Mouse (Mus musculus) forebrain, embryonic 16.5 days (tissue): ENCODE measurements at regions not wholly inside any gene's neighbourhood (a gene's known extent, or its start where the extent isn't known, plus 50 kb on each side); places are given as distances from the start of the nearest gene placed in this dataset.
"Not testable (repeated sequence)": the region's sequence is repeated elsewhere in the genome, so short reads cannot be mapped to it uniquely, and the experiment has no call there.

Source experiments
- ATAC-seq: fragments of 200-750 bp; cut with Nextera tagmentation; 2 replicates; pipeline ENCODE4 v1.8.0; 2017; ENCODE audit warnings: mild to moderate bottlenecking, moderate library complexity
- H3K27ac ChIP-seq: fragments of 300-500 bp; sonication (generic); 2 replicates; pipeline ENCODE4 v1.5.1; 2014; ENCODE audit warnings: low read length, control low read depth
- H3K27me3 ChIP-seq: fragments of 300-500 bp; sonication (generic); replicated peaks from 2 replicates; pipeline ENCODE4 v1.6.1; 2014; ENCODE audit warnings: low read length; ENCODE audit not compliant: control insufficient read depth, insufficient read depth
- H3K36me3 ChIP-seq: fragments of 300-500 bp; sonication (generic); 2 replicates; pipeline ENCODE4 v1.6.1; 2014; ENCODE audit not compliant: control insufficient read depth, insufficient read depth
- H3K4me1 ChIP-seq: fragments of 300-500 bp; sonication (generic); replicated peaks from 2 replicates; pipeline ENCODE4 v1.6.1; 2014; ENCODE audit warnings: low read length; ENCODE audit not compliant: control insufficient read depth, insufficient read depth
- H3K4me2 ChIP-seq: fragments of 300-500 bp; sonication (generic); 2 replicates; pipeline ENCODE4 v1.6.1; 2014; ENCODE audit warnings: mild to moderate bottlenecking, low read length, control low read depth
- H3K4me3 ChIP-seq: fragments of 300-500 bp; sonication (generic); replicated peaks from 2 replicates; pipeline ENCODE4 v1.5.1; 2014; ENCODE audit warnings: mild to moderate bottlenecking, low read length, control low read depth
- H3K9ac ChIP-seq: fragments of 300-500 bp; sonication (generic); replicated peaks from 2 replicates; pipeline ENCODE4 v1.6.1; 2014; ENCODE audit warnings: low read depth, low read length, control low read depth
- H3K9me3 ChIP-seq: fragments of 300-500 bp; sonication (generic); 2 replicates; pipeline ENCODE4 v1.6.1; 2016; ENCODE audit warnings: low read length; ENCODE audit not compliant: control insufficient read depth
- WGBS: fragments of 180-500 bp; shearing (Covaris S2); extraction: QIAGEN DNeasy Blood & Tissue Kit; methylation state at CpG from one replicate; pipeline ENCODE4 v1.1.7; 2014; 5-methylcytosine and 5-hydroxymethylcytosine counted together

DNA sequence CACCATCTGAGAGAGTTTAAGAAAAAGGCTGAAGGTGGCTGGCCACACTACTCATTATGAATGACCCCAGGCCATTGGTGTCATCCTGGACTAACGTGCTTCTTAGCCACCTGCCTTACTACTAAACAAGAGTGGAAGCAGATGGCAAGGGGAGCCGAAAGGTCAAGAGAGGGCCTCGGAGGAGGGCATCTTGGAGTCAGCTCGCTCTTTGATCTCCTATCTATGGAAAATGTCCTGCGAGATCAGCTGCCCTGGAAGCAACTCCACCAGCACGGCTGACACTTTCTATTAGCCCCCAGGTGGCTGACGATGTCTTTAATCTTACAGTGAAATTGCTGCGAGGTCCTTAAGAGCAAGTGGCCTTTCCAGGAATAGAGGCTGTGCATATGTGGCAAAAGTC lies 179.3 kb downstream of the Csl start:
- peaks cover 6% of the 10 kb centered on the region for H3K4me1 ChIP-seq
- H3K4me3 ChIP-seq = no peak overlapping the region
- no peak overlapping the region for H3K27ac ChIP-seq
- ATAC-seq = no peak
- H3K4me2 ChIP-seq = no peak overlapping the region
- no peaks in the 10 kb centered on the region; the same call in 1 of the 2 replicates for H3K27me3 ChIP-seq
- no peaks in the 10 kb centered on the region for H3K9me3 ChIP-seq
- no peaks in the 10 kb centered on the region for H3K36me3 ChIP-seq
- whole genome bisulfite sequencing = 70% methylated on average over 8 of the region's 8 CpGs
- H3K9ac ChIP-seq = no peak overlapping the region

DNA sequence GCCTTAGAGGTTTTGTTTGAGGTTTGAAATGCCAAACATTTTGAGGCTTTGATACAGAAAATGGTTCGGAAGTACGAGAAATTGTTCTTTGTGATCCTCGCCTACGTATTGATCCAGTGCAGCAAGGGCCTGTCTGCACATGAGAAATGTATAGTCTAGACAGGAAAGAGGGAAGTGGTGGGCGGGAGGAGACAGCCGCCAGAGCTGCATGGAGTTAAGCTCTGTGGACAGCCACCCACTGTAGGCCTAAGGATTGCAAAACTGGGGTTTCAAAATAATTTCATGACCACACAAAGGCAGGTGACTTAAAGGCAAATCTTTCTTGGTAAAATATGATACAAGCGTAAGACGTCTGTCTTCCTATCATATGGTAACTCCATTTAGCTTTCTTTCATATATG lies 178.4 kb downstream of the Csl start:
- Histone ChIP-seq H3K27me3 (no peaks in the 10 kb centered on the region; the same call in 1 of the 2 replicates), H3K4me1 (peaks cover 4% of the 10 kb centered on the region; the same call in 1 of the 2 replicates), H3K27ac (no peak overlapping the region), H3K9ac (no peak overlapping the region), H3K36me3 (no peaks in the 10 kb centered on the region), H3K9me3 (no peaks in the 10 kb centered on the region), H3K4me3 (no peak overlapping the region), H3K4me2 (no peak overlapping the region)
- ATAC-seq = no peak
- WGBS = 93% methylated on average over 8 of the region's 8 CpGs

DNA sequence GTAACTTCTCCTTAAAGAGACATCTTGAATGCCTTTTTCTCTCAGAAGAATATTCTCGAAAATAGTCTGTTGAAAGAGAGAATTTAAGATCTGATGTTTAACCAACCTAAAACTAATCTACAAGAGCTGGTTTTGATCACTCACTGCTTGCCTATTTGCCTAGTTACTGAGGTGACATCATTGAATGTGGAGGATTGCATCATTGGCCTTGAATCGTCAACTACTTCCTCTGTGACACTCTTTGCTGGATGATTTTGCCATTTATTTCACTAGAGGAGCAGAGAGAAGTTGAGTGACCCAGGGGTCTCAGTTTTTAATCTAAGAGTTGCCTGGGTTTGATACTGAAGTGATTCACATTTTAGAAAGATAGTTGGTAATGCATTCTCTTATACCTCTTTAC lies 174.6 kb downstream of the Csl start:
- Histone ChIP-seq H3K9me3 (no peaks in the 10 kb centered on the region), H3K27ac (no peak overlapping the region), H3K4me3 (no peak overlapping the region), H3K4me2 (no peak overlapping the region), H3K36me3 (no peaks in the 10 kb centered on the region), H3K4me1 (no peaks in the 10 kb centered on the region), H3K9ac (no peak overlapping the region), H3K27me3 (no peaks in the 10 kb centered on the region)
- ATAC-seq = no peak
- WGBS = 90% methylated on average over 2 of the region's 2 CpGs

DNA sequence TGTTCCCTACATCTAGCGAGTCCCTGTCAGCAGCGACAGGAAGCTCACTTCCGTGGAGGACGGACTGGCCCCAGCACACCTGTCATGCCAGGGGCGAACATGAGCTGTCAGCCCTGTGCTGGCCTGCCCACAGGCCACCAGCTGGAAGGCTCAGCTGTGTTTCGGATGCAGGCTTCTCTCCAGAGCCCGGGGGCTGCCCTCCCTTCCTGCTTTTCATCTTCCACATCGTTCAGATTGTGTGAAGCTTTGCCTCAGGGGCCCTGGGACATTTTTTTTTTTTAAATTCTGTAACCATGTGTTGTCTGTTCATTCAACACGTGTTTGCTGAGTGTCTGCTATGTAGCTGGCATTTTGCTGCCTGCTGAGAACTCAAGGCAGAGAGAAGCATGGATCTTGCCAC lies 167.2 kb downstream of the Csl start:
- Histone ChIP-seq H3K4me3 (no peak overlapping the region), H3K9me3 (no peaks in the 10 kb centered on the region), H3K4me1 (peaks cover 4% of the 10 kb centered on the region; the same call in 1 of the 2 replicates), H3K36me3 (no peaks in the 10 kb centered on the region), H3K27me3 (no peaks in the 10 kb centered on the region), H3K4me2 (no peak overlapping the region), H3K27ac (no peak overlapping the region), H3K9ac (no peak overlapping the region)
- peak; percentile 59 for ATAC-seq
- 32% methylated on average over 9 of the region's 9 CpGs for WGBS

DNA sequence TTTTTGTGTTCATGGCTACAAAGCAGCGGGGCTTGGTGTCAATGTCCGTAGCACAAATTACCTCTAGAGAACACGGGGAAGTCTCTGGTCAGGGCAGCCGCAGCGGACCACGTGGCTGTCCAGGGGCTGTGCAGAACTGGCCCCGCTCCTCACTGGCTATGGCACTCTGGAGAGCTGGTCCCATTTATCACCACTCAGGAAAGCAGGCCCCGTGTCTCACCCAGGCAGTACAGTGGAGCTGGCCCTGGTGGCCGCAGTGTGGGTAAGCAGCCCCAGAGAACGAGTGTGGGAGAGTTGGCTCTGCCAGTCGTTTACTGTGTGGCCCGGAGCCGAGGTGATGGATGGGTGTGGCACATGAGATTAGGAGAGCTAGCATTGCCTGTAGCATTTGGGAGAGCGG lies 163.8 kb downstream of the Csl start:
- WGBS = 92% methylated on average over 14 of the region's 14 CpGs
- Histone ChIP-seq H3K4me1 (peaks cover 6% of the 10 kb centered on the region; the same call in 1 of the 2 replicates), H3K9ac (no peak overlapping the region), H3K9me3 (no peaks in the 10 kb centered on the region), H3K36me3 (no peaks in the 10 kb centered on the region), H3K27ac (no peak overlapping the region), H3K4me3 (no peak overlapping the region), H3K4me2 (no peak overlapping the region), H3K27me3 (no peaks in the 10 kb centered on the region)
- no peak for ATAC-seq

DNA sequence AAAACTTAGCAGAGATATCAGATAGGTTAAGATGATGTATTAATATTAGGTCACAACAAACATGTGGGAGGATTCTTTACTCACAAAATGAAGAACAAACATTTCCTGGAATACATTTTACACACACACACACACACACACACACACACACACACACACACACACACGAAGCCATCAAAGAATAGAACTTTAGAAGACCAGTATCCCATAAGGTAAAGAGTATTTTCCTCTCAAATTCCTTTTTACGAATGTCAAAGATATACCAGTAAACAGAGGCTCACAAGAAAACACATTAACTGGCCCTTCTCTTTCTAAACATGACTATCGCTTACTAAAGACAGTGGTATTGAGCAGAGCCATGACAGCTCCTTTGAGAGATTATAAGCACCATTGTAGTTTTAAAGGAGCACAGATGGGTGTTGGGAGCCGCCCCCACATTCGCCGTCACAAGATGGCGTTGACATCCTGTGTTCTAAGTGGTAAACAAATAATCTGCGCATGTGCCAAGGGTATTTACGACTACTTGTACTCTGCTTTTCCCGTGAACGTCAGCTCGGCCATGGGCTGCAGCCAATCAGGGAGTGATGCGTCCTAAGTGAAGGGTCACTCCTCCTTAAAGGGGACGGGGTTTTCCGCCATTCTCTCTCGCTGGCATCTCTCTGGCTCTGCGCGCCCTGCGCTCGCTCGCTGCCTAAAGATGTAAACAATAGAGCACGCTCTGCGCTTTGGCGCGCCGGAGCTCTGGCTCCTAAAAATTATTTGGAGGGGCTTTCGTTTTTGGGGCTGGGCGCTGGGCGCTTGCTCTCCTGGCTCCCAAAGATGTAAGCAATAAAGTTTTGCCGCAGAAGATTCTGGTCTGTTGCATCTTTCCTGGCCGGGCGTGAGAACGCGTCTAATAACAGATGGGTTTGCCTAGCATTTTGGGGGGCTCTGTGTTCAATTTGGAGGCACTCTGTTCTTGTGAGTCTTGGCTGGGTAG lies 160.0 kb downstream of the Csl start:
- peak overlapping the region; percentile 37 for H3K4me3 ChIP-seq
- H3K9ac ChIP-seq = peak overlapping the region; percentile 5
- not testable (repeated sequence) for H3K36me3 ChIP-seq, H3K27me3 ChIP-seq, H3K4me1 ChIP-seq, H3K9me3 ChIP-seq
- peak overlapping the region; percentile 16 for H3K27ac ChIP-seq
- ATAC-seq = peak; percentile 70
- H3K4me2 ChIP-seq = peak overlapping the region; percentile 44
- 33% methylated on average over 22 of the region's 34 CpGs for WGBS

DNA sequence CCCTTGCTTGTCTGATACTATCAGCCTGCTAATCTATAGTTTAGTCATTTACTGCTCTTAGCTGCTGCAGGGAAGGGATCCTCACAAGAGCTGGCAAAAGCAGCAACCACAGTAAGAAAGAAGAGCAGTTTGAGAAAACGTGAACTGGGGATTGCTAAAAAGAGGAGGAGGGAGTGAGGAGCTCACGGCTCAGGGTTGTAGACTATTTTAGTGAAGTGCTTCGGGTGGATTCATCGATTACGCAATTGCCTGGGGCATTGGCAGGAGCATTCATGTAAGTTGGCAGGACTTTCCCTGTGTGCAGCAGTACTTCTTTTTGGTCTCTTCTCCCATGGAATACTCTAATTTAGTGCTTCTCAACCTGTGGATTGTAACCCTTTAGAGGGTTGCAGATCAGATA lies 157.1 kb downstream of the Csl start:
- no peaks in the 10 kb centered on the region for H3K36me3 ChIP-seq
- H3K4me3 ChIP-seq = no peak overlapping the region
- no peaks in the 10 kb centered on the region for H3K9me3 ChIP-seq
- no peak overlapping the region for H3K9ac ChIP-seq
- 68% methylated on average over 5 of the region's 5 CpGs for WGBS
- no peak for ATAC-seq
- H3K4me1 ChIP-seq = peaks cover 3% of the 10 kb centered on the region; the same call in 1 of the 2 replicates
- H3K27ac ChIP-seq = no peak overlapping the region
- H3K27me3 ChIP-seq = no peaks in the 10 kb centered on the region
- no peak overlapping the region for H3K4me2 ChIP-seq

DNA sequence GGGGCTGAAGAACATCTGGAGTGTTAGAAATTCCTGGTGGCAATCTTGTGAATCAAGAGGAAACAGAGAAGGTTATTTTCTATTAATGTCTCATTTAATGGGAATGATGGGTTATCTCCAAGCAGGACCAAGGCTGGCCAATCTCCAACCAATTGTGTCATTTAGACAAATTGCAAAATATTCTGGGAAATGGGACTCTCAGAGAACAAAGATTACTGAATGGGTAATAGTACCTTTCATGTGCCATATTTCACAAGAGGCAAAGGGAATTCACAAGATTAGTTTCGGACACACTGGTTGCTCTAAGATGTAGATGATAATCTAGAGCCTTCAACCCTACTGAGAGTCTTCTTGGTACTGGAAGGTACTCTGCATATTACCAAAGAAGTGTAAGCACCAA lies 155.3 kb downstream of the Csl start:
- Histone ChIP-seq H3K4me1 (peaks cover 3% of the 10 kb centered on the region; the same call in 1 of the 2 replicates), H3K9me3 (no peaks in the 10 kb centered on the region), H3K4me3 (no peak overlapping the region), H3K27me3 (no peaks in the 10 kb centered on the region), H3K27ac (no peak overlapping the region), H3K9ac (no peak overlapping the region), H3K36me3 (no peaks in the 10 kb centered on the region), H3K4me2 (no peak overlapping the region)
- no peak for ATAC-seq
- 93% methylated on average over 1 of the region's 1 CpGs for WGBS

DNA sequence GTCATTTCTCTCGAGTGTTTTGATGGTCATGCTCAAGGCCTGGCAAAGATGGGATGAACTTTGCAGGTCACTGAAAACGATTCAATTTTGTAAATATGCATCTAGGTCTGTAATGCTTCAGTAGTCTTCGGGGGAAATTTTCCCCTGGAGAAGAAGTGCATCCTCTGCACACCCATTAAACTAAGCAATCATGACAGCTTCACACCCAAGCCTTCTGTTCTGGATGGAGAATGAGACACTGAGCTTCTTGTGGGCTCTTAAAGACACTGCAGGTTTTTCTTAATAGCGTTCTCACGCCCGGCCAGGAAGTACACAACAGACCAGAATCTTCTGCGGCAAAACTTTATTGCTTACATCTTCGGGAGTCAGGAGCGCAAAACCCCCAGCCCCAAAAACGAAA lies 151.0 kb downstream of the Csl start:
- Histone ChIP-seq H3K4me3 (no peak overlapping the region), H3K4me1 (no peaks in the 10 kb centered on the region), H3K27me3 (no peaks in the 10 kb centered on the region), H3K36me3 (no peaks in the 10 kb centered on the region), H3K27ac (no peak overlapping the region), H3K9me3 (0 out of 2 replicates have a peak, but pooled peaks cover 2% of the 10 kb centered on the region), H3K9ac (no peak overlapping the region), H3K4me2 (no peak overlapping the region)
- no peak for ATAC-seq
- WGBS = 88% methylated on average over 10 of the region's 10 CpGs
